Mouse (Mus musculus) WW6 (cell line): ENCODE results near the gene Adat3.
"Not testable (repeated sequence)": the region's sequence is repeated elsewhere in the genome, so short reads cannot be mapped to it uniquely, and the experiment has no call there.

Experiments used
- DNase-seq: peaks from one replicate; pipeline ENCODE4 v3.0.0-alpha.2; 2013; ENCODE audit warnings: low read depth, low spot score

Gene Adat3

GRCm38 (mm10) chr10:80578131-80578750 is 24.4 kb upstream of the Adat3 start:
- DNase-seq = no peak

DNA sequence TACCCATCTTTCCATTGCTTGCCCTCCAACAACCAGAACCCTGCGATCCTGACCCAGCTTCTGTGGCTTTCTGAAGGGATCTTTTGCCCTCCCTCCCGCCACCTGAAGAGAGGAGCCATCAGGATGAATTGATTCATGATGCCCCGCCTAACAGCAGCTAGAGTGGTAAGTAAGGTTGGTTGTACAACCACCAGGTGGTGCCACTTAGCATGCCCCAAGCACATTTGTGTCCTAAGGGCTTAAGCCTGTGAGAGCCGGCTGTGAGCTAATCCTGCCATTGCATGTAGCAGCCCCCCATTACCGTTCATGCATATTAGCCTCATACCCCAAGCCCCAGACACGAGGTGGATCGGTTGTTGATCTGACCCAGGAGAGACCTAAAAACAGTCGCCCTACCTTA is 23.8 kb upstream of the Adat3 start:
- no peak for DNase-seq

DNA sequence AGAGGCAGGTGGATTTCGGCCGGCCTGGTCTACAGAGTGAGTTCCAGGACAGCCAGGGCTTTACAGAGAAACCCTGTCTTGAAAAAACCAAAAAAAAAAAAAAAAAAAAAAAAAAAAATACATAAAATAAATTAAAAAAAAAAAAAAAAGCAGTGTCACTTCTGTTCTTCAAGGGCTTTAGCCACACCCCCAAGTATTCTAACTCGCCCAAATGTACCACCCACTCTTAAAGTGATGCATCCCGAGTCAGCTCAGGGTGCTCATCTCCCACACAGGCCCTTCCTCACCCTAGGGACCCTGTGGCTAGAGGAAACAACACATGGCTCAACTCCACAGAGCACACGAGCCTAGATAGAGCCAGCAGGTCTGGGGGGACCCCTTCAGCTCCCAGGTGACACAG is 19.6 kb upstream of the Adat3 start:
- DNase-seq = no peak

DNA sequence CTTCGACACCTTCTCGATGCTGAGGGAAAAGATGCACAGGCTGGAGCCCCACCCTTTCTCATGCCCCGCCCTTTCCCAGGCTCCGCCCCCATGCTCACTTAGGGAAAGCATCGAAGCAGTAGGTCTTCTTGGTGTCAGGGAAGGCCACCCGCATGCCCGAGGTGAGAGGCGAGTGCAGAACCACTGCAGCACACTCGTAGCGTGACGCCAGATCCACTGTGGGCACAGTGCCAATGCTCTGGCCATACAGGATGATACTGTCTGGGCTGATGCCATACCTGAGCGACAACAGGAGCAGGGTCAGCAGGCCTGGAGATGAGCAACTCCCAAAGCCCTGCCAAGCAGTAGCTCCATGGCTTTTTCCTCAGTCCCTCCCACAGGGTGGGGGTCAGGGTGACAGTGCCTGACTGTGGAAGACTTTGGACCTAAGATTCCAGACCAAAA is 18.6 kb upstream of the Adat3 start:
- DNase-seq = no peak

DNA sequence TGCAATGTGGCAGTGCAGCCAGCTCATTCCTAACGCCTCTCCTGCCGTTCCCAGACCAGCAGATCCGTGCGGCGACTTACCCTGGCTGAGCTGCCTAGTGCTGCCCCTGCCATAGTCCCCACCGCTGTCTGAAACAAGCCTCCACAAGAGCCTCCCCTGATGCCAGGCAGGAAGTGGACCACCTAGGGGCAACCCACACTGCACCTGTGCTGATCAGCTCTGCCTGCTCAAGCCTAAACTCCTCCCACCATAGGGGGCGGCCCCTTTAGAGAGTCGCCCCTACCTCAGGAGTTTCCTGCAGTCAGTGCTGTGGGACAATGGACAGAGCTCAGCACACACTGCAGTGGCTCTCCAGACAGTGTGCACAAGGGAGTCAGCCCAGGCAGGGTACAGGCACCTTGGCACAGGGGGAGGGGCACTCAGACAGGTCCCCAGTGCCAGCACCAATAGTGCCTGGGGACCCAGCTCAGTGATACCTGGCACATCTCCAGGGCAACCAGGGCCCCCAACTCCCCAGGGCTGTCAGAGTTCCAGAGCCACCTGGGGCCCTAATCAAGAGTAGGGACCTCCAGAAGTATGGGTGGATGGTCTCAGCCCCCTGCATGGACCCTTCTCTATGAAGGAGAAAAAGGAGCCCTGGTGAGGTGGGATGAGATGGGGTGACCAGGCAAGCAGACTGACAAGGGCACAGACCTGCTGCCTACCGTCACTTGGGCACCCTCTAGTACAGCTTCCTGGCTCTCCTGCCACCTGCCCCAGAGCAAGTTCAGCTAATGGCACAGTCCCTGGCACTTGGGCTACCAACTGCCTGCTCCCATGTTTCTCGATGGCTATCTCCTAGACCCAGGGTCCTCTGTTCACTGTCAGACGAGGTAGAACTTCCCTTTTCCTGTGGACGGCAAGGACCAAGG is 17.8 kb upstream of the Adat3 start:
- DNase-seq = no peak

- DNase-seq = no peak
These were observed 17.1 kb upstream of the Adat3 start for GRCm38 (mm10) chr10:80585581-80585980.

- DNase-seq = no peak
These were observed 16.0 kb upstream of the Adat3 start for GRCm38 (mm10) chr10:80586407-80587304.

DNA sequence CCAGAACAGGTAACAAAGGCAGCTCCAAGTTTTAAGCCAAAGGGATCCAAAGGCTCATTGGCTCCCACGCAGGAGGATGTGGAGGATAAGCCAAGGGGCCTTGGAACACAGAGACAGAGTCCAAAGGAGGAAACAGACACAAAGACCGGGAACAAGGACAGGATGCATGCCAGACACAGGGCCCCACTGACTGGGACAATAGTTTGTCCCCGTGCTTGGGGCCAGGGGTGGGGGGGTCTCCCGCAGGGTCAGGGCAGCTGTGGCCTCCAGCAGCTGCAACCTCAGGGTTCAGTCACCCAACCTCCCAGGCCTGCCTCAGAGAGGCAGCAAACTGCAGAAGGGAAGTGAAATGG is 15.4 kb upstream of the Adat3 start:
- no peak for DNase-seq

DNA sequence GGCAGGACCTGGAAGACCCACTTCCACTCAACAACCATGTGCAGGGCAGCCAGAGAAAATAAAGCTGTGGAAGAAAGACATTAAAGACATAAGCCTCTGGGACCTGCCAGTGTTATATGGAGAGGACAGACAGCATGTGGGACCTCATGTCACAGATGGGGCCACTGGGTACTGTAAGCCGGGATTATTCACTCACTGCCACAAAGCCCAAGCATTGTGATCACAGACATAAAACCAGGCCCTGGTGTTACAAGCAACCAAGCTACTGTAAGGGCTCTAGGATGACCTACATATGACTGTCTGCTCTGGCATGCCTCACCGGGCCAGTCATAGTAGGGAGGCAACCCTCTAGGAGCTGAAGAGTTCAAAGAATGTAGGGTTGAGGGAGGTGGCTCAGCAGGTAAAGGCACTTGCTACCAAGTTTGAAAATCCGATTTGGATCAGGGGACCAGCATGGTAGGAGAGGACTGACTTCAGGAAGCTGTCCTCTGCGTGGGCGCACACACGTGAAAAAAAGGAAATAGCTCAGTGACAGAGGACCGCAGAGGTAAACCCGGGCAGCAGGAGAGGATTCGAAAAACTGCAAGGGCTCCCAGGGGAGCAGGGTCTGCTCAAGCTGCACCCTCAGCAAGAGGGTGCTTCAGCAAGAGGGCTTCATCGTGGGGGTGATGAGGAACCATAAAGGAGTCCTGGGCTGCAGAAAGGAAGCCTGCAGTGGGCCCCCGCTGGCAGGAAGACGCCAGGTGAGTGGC is 13.4 kb upstream of the Adat3 start:
- DNase-seq = no peak

- peak; percentile 98 for DNase-seq
These were observed 12.5 kb upstream of the Adat3 start, which contains the start of gene Abhd17a for GRCm38 (mm10) chr10:80589879-80590854. TSS of gene Abhd17a (minus strand) at chr10:80590341.

DNA sequence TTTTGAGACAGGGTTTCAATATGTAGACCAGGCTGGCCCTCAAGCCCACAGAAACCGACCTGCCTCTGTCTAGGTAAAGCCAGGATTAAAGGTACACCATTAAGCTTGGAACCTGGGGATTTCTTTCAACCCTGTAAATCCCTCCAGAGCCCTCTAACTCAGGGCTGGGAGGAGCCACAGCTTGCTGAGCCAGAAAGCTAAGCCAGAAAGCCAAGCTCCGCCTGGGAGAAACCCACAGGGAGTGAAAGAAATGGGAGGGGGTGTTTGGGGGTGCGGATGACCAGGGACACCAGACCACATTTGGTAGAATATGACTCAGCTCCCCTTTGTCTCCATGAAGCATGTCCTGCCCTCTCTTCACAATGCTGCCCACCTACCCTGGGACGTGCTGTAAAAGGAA is 6.4 kb upstream of the Adat3 start:
- no peak for DNase-seq

DNA sequence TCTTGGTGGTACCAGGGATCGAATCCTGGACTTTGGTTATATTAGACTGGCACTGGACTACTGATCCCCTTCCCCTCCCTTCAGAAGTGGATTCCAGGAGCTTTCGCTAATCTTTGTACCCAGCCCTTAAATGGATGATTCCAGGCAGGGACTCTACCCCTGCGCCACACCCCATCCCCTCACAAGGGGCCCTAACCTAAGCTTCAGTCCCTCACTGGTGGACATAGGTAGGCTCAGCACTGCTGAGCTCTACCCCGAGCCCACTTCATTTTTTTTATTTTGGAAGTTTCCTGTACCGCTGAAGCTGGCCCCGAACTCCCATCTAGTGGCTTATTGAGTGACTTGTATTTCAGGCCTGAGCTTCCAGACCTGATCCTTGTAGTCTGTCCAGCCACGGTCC is 684 bp downstream of the Adat3 start:
- DNase-seq = no peak

GRCm38 (mm10) chr10:80604001-80604509 is 1.4 kb downstream of the Adat3 start:
- DNase-seq = no peak

- DNase-seq = no peak
These were observed 2.3 kb downstream of the Adat3 start for GRCm38 (mm10) chr10:80604988-80605387.

GRCm38 (mm10) chr10:80605721-80606120 is 3.0 kb downstream of the Adat3 start, which contains the start of gene Gm49322:
TSS of gene Gm49322 (plus strand) at chr10:80606021.
- DNase-seq = not testable (repeated sequence)

GRCm38 (mm10) chr10:80606306-80606705 is 3.6 kb downstream of the Adat3 start:
- no peak for DNase-seq

DNA sequence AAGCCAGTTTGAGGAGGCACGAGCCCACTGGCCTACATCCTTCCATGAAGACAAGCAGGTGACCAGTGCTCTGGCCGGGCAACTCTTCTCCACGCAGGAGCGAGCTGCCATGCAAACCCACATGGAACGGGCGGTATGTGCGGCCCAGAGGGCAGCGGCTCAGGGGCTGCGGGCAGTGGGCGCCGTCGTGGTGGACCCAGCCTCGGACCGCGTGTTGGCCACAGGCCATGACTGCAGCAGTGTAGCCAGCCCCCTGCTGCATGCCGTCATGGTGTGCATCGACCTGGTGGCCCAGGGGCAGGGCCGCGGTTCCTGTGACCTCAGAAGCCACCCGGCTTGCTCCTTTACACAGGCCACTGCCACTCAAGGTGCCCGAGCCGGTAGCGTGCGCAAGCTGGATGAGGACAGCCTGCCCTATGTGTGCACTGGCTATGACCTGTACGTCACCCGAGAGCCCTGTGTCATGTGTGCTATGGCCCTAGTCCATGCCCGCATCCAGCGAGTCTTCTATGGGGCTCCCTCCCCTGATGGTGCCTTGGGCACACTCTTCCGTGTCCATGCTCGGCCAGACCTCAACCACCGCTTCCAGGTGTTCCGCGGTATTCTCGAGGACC is 4.2 kb downstream of the Adat3 start:
- DNase-seq = no peak

DNA sequence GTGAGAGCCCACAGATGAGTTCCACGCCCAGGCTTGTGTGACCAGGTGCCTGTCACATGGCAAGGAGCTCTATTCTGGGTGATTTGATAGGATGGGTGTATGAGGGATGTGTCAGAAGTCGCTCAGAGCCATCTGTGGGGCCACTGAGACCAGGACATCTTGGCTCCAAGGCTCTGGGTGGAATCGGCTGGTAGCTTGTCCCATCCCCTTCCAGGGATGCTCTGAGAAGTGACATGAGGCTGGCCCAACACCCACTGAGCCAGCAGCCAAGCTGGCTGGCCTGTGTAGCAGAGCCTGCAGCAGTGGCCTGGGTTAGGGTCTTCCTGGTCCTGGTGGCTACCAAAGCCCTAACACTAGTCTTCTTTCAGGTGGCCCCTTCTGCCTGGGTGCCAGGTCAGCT is 5.8 kb downstream of the Adat3 start:
- no peak for DNase-seq

DNA sequence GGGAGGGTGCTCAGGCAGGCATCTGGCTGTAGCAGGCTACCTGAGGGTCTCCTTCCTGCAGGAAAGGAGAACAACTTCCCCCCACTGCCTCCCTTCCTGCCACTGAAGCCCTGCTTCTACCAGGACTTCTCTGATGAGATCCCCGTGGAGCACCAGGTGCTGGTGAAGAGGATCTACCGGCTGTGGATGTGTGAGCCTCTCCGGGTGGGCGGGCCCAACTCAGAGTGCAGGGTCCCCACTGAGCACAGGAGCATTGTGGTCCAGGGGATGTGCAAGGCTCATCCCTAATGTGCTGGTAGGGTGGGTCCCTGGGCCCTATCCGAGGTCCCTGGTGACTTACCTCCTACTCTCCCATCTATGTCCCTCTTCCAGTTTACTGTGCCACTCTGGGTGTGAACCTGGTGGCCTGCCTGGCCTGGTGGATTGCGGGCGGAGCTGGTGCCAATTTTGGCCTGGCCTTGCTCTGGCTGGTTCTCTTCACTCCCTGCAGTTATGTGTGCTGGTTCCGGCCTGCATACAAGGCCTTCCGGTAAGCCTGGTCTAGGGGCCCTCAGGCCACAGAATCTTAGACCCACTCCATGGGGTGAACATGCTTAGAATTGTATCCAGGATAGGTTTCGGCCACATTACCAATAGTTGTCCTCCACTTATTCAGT is 6.7 kb downstream of the Adat3 start:
- no peak for DNase-seq
